Mouse (Mus musculus) lung, adult 2 months (tissue): ENCODE data around the gene Asb18. TPM values are rescaled to one million over a fixed set of nuclear protein-coding genes. Genes with fewer than 3 reads are reported as not detected.

ENCODE experiments used
- DNase-seq: peaks from one replicate; pipeline ENCODE4 v3.0.0; 2022
- H3K4me1 ChIP-seq: fragments of 200-500 bp; 2 replicates; pipeline ENCODE4 v1.6.1; 2011; ENCODE audit warnings: low read length; ENCODE audit not compliant: control insufficient read depth, insufficient read depth
- H3K4me3 ChIP-seq: fragments of 200-500 bp; replicated peaks from 2 replicates; pipeline ENCODE3; 2011; ENCODE audit warnings: low read depth, mild to moderate bottlenecking, control low read depth, low read length; ENCODE audit errors: extremely low read depth
- CTCF ChIP-seq: fragments of 200-500 bp; IDR thresholded peaks from 2 replicates; pipeline ENCODE4 v1.5.1; 2011; ENCODE audit warnings: mild to moderate bottlenecking, low read length, control low read depth; ENCODE audit not compliant: insufficient read depth
- POLR2A ChIP-seq: fragments of 200-500 bp; IDR thresholded peaks from 2 replicates; pipeline ENCODE4 v1.6.1; 2011; ENCODE audit warnings: low read depth, mild to moderate bottlenecking, control low read depth, low read length, borderline replicate concordance; ENCODE audit errors: extremely low read depth
- WGBS: fragments of 180-500 bp; shearing (Covaris S2); methylation state at CpG from one replicate; pipeline ENCODE4 v1.1.7; 2018; 5-methylcytosine and 5-hydroxymethylcytosine counted together
- polyA plus RNA-seq: library from polyadenylated mRNA; depleted of rRNA; stranded (reverse); fragments of >200 nt; gene quantifications from 2 replicates; pipeline ENCODE4 v1.2.3, GENCODE M21; 2012

The Asb18 gene
- polyA plus RNA-seq, 1 experiment: 1.4 TPM

- Histone ChIP-seq H3K4me1 (no peaks in the 10 kb centered on the region), H3K4me3 (no peak overlapping the region)
- 73% methylated on average over 8 of the region's 8 CpGs for WGBS
- no peak for DNase-seq
- no peak for TF ChIP-seq POLR2A
- TF ChIP-seq CTCF: no peak
Observed at GRCm38 (mm10) chr1:89974541-89974940, 39.9 kb downstream of the Asb18 start.

- no peaks in the 10 kb centered on the region for H3K4me1 ChIP-seq
- TF ChIP-seq CTCF (no peak), POLR2A (no peak)
- H3K4me3 ChIP-seq: no peak overlapping the region
- DNase-seq: no peak
- 42% methylated on average over 8 of the region's 8 CpGs for WGBS
Observed at GRCm38 (mm10) chr1:89971848-89972247, 42.6 kb downstream of the Asb18 start.

DNA sequence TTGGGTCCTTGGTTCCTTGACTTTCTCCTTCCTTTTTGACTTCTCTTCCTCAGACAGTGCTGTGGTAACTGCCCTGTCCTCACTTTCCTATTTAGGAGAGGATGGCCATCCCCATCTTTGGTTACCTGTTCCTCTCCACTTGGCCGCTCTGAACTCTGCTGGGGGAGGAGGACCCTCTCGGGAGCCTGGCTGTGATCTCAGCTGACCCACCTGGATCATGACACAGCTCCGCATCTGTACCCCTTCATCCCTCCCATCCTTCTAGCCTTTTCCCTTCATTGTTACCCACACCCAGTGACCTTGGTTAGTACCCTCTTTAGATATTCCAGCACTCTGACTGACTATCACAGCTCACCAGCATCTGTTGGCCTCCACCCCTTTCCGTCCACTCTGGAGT lies 44.8 kb downstream of the Asb18 start:
- no peaks in the 10 kb centered on the region for H3K4me1 ChIP-seq
- no peak for DNase-seq
- TF ChIP-seq CTCF: no peak
- no peak for TF ChIP-seq POLR2A
- WGBS: 79% methylated on average over 4 of the region's 4 CpGs
- H3K4me3 ChIP-seq: no peak overlapping the region

DNA sequence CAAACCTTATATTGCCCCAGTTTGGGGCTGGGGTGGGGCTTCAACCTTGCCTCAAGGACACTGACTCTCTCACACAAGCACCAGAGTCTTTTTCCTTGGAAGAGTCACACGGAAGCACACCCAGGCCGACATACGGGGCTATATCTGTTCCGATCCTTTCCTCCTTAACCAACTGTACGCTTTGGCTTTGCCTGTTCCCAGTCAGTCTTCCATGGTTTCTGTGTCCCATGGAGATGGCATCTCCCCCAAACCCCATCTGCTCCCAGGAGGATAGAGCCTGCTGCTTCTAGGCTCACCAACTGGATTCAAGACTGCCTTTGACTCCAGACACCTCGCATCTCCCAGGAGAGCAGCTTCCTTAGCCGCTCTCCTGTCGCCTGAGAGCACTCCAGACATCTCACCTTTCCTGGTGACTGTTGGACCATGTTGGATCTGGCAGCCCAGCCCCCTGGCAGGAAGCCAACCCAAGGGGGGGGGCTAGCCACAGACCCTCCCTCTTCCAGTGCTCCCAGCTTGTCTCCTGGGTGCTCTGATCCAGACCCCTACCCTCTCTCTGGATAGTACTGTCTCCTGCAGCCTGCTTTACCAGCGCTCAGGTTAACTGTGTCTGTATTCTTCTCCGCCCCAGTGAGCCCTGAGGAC lies 45.3 kb downstream of the Asb18 start:
- Histone ChIP-seq H3K4me3 (no peak overlapping the region), H3K4me1 (no peaks in the 10 kb centered on the region)
- 52% methylated on average over 10 of the region's 10 CpGs for WGBS
- DNase-seq: no peak
- no peak for TF ChIP-seq POLR2A
- no peak for TF ChIP-seq CTCF

GRCm38 (mm10) chr1:89968111-89968851 lies 46.2 kb downstream of the Asb18 start:
- no peak for DNase-seq
- Histone ChIP-seq H3K4me1 (no peaks in the 10 kb centered on the region), H3K4me3 (no peak overlapping the region)
- 2% methylated on average over 95 of the region's 95 CpGs for WGBS
- TF ChIP-seq CTCF: no peak
- no peak for TF ChIP-seq POLR2A

- 20% methylated on average over 9 of the region's 9 CpGs for WGBS
- H3K4me3 ChIP-seq: no peak overlapping the region
- TF ChIP-seq POLR2A (no peak), CTCF (no peak)
- DNase-seq: no peak
- no peaks in the 10 kb centered on the region for H3K4me1 ChIP-seq
Observed at GRCm38 (mm10) chr1:89967585-89967984, 46.9 kb downstream of the Asb18 start.

GRCm38 (mm10) chr1:89964426-89964825 lies 50.0 kb downstream of the Asb18 start:
- H3K4me3 ChIP-seq: no peak overlapping the region
- WGBS: 76% methylated on average over 12 of the region's 12 CpGs
- no peak for TF ChIP-seq POLR2A
- no peak for TF ChIP-seq CTCF
- H3K4me1 ChIP-seq: no peaks in the 10 kb centered on the region
- no peak for DNase-seq

DNA sequence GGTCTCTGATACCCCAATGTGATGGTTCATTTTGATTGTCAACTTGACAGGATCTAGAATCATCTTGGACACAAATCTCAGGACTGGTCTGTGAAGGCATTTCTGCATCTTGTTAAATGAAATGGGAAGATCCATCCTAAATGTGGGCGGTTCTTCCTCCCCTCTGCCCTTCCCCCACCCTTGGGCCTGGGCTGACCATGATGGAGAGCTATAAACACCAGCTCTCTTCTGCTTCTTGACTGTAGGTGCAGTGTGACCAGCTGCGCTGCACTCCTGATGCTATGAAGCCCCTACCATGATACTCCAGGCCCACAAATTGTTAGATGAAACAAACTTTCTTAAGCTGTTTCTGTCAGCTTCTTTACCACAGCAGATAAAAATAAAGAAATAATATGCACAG lies 51.2 kb downstream of the Asb18 start:
- no peak overlapping the region for H3K4me3 ChIP-seq
- no peak for DNase-seq
- no peaks in the 10 kb centered on the region for H3K4me1 ChIP-seq
- 90% methylated on average over 2 of the region's 2 CpGs for WGBS
- TF ChIP-seq CTCF: no peak
- TF ChIP-seq POLR2A: no peak

DNA sequence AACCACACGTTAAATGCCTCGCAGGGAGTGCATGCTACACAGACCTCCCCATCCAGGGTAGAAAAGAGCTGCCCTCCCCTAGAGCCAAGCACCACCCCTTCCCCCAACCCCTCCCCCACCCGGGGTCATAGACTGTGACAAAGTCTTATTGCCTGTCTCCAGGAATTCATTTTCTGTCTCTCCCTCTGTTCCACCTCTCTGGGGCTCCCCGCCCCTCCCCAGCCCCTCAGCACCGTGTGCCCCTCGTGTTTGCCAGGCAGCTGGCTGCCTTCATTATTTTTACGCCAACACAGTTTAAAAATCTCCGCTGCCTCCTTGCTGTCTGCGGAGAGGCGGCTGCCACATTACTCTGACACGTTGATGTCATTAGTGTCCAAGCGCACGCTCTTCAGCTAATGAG lies 52.4 kb downstream of the Asb18 start:
- TF ChIP-seq CTCF (no peak), POLR2A (no peak)
- H3K4me3 ChIP-seq: no peak overlapping the region
- no peak for DNase-seq
- 30% methylated on average over 13 of the region's 13 CpGs for WGBS
- H3K4me1 ChIP-seq: no peaks in the 10 kb centered on the region

- no peaks in the 10 kb centered on the region for H3K4me1 ChIP-seq
- TF ChIP-seq CTCF: no peak
- TF ChIP-seq POLR2A: no peak
- WGBS: 78% methylated on average over 4 of the region's 4 CpGs
- H3K4me3 ChIP-seq: no peak overlapping the region
- DNase-seq: no peak
Observed at GRCm38 (mm10) chr1:89959393-89959792, 55.1 kb downstream of the Asb18 start.

- DNase-seq: peak; percentile 77
- H3K4me1 ChIP-seq: peaks cover 9% of the 10 kb centered on the region
- H3K4me3 ChIP-seq: no peak overlapping the region
- 2% methylated on average over 16 of the region's 16 CpGs for WGBS
- TF ChIP-seq POLR2A (no peak), CTCF (peak; percentile 93)
Observed at GRCm38 (mm10) chr1:89943202-89943601, 71.3 kb downstream of the Asb18 start.
